Mouse (Mus musculus): Measurements from ENCODE around the gene Ssc5d. TPM values are rescaled to one million over a fixed set of nuclear protein-coding genes. Genes with fewer than 3 reads are reported as not detected.

Gene Ssc5d
- total and polyA plus RNA-seq, 3 experiments: 0.09 to 1.6 (median 0.30) TPM

DNA sequence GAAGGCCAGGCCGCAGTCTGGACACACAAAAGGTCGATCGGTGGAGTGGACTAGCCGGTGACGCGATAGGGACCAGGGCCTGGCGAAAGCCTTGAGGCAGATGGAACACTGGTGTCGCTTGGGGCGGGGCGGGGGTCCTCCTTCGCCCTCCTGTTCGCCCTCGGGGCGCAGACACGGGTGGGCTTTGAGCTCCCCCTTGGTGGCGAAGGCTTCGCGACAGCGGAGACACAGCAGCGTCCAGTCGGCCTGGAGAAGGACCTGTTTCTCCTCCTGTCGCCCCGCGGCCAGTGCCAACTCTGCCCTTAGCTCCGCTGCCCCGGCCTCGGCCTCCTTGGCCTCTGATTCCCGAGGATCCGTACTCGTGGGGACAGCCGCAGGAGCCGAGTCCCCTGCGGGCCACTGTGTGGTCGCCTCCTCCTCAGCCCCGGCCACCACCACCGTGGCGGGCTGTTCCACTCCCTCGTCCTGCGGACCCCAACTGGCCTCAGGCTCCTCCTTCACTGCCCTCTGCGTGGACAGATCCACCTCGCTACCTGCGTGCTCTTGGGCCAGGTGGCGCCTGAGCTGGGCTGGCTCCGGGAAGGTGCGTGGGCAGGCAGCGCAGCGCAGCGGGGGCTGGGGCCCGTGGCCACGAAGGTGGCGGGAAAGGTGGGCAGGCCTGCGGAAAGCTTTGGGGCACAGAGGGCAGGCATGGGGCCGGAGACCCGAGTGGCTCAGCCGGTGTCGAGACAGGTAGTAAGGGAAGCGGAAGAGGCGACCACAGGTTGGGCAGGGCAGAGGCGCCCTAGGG, 68.6 kb downstream of the Ssc5d start:
- dilution Hi-C loops (cut with MboI; ENCODE audit: extremely low pct_ligation_motif_present, extremely low pct_unique_long_range_greater_than_20kb, low sequenced_read_pairs): no loop called here
- in situ Hi-C loops (cut with MboI; ENCODE audit: low pct_ligation_motif_present, low pct_unique_long_range_greater_than_20kb, low sequenced_read_pairs): no loop called here
- H3K4me1 ChIP-seq (ENCODE audit: control insufficient read depth in 1 of 2, insufficient read depth in 2 of 2): peaks cover 0 to 13% of the 10 kb centered on the region in 2 experiments; a peak in 2 of 4 replicates
- no peak overlapping the region for H3K4me2 ChIP-seq (ENCODE audit: insufficient read depth, low read depth, poor library complexity, severe bottlenecking)
- H3K79me2 ChIP-seq (replicated peaks; ENCODE audit: control insufficient read depth, extremely low read depth, insufficient read depth, poor library complexity, severe bottlenecking): no peaks in the 10 kb centered on the region
- H3K36me3 ChIP-seq (replicated peaks in 1 of 2; ENCODE audit: control insufficient read depth in 1 of 2, insufficient read depth in 1 of 2, low read length in 1 of 2): peaks cover 11 to 23% of the 10 kb centered on the region in 2 experiments
- no peak overlapping the region for H3K4me3 ChIP-seq (replicated peaks in 1 of 3; ENCODE audit: low read depth in 2 of 3, low read length in 2 of 3, poor library complexity in 1 of 3)
- no peak overlapping the region for H3K9ac ChIP-seq (ENCODE audit: insufficient read depth, low read depth)
- no peak for TF ChIP-seq POLR2AphosphoS2 (IDR thresholded peaks at IDR 0.05; ENCODE audit: low read depth, low read length)
- TF ChIP-seq IRF4 (IDR thresholded peaks at IDR 0.05; ENCODE audit: low read depth, low read length): no peak
- TF ChIP-seq ZNF384 (IDR thresholded peaks at IDR 0.05; ENCODE audit: low read depth, low read length): no peak
- TF ChIP-seq ETS1 (conservative IDR thresholded peaks at IDR 0.05; ENCODE audit: low read depth, low read length): no peak
- no peak for TF ChIP-seq TBP (conservative IDR thresholded peaks at IDR 0.05; ENCODE audit: low read depth, low read length)
- TF ChIP-seq E2F4 (IDR thresholded peaks at IDR 0.05; ENCODE audit: insufficient replicate concordance, low read depth, low read length): no peak
- TF ChIP-seq TCF12 (IDR thresholded peaks at IDR 0.05; ENCODE audit: low read depth, low read length): no peak
- no peak for TF ChIP-seq MXI1 (IDR thresholded peaks at IDR 0.05; ENCODE audit: low read depth, low read length)
- no peak for TF ChIP-seq ELF1 (IDR thresholded peaks at IDR 0.05; ENCODE audit: low read depth, low read length)
- no peak for TF ChIP-seq CHD1 (IDR thresholded peaks at IDR 0.05; ENCODE audit: low read depth, low read length)
- TF ChIP-seq KAT2A (IDR thresholded peaks at IDR 0.05; ENCODE audit: insufficient replicate concordance, low read length): no peak
- no peak for TF ChIP-seq MYC (IDR thresholded peaks at IDR 0.05; ENCODE audit: low read depth, low read length)
- TF ChIP-seq ZC3H11A (IDR thresholded peaks at IDR 0.05; ENCODE audit: low read depth, low read length): no peak
- no peak for TF ChIP-seq USF2 (conservative IDR thresholded peaks at IDR 0.05; ENCODE audit: low read depth, low read length)
- TF ChIP-seq ZMIZ1 (IDR thresholded peaks at IDR 0.05; ENCODE audit: low read depth, low read length): no peak
- no peak for TF ChIP-seq CTCF (conservative IDR thresholded peaks at IDR 0.05 in 1 of 2, IDR thresholded peaks at IDR 0.05 in 1 of 2; ENCODE audit: low read depth in 2 of 2, low read length in 2 of 2)
- peaks cover 20% of the 10 kb centered on the region for H3K9me3 ChIP-seq (replicated peaks; ENCODE audit: low read length)
- DNase-seq (ENCODE audit: extremely low read depth): no peak
- H3K27me3 ChIP-seq (replicated peaks): peaks cover under 1% of the 10 kb centered on the region
- H3K27ac ChIP-seq (ENCODE audit: insufficient read depth, low read depth): no peak overlapping the region

Other genes with a start within 250 kb of the Ssc5d start
Only the 20 nearest of the 33 such genes appear.
- gene Tmem238, start 136.1 kb upstream of the Ssc5d start, total RNA-seq (2012; rRNA removed): 12.3 and 17.7 TPM in 2 replicates
- 4.3 and 5.5 TPM in 2 replicates for gene Tmem238, start 136.1 kb upstream of the Ssc5d start, total RNA-seq (2014; rRNA removed)
- gene Tmem238, start 136.1 kb upstream of the Ssc5d start, polyA plus RNA-seq (2012; ENCODE audit: insufficient read length, low read depth): 9.8 and 10.7 TPM in 2 replicates
- 2,147 and 2,603 TPM in 2 replicates for gene Rpl28, start 132.9 kb upstream of the Ssc5d start, total RNA-seq (2012; rRNA removed)
- 236 and 269 TPM in 2 replicates for gene Rpl28, start 132.9 kb upstream of the Ssc5d start, total RNA-seq (2014; rRNA removed)
- gene Rpl28, start 132.9 kb upstream of the Ssc5d start, polyA plus RNA-seq (2012; ENCODE audit: insufficient read length, low read depth): 526 and 605 TPM in 2 replicates
- gene Ube2s, start 113.2 kb upstream of the Ssc5d start, total RNA-seq (2012; rRNA removed): 238 and 304 TPM in 2 replicates
- 707 and 825 TPM in 2 replicates for gene Ube2s, start 113.2 kb upstream of the Ssc5d start, total RNA-seq (2014; rRNA removed)
- gene Ube2s, start 113.2 kb upstream of the Ssc5d start, polyA plus RNA-seq (2012; ENCODE audit: insufficient read length, low read depth): 392 and 452 TPM in 2 replicates
- not detected in 2 replicates for gene Shisa7, start 81.1 kb upstream of the Ssc5d start, total RNA-seq (2012; rRNA removed)
- gene Shisa7, start 81.1 kb upstream of the Ssc5d start, total RNA-seq (2014; rRNA removed): not detected in 2 replicates
- gene Shisa7, start 81.1 kb upstream of the Ssc5d start, polyA plus RNA-seq (2012; ENCODE audit: insufficient read length, low read depth): not detected in 2 replicates
- gene Isoc2b, start 55.5 kb upstream of the Ssc5d start, total RNA-seq (2012; rRNA removed): 10.8 and 19.5 TPM in 2 replicates
- 10.0 and 10.2 TPM in 2 replicates for gene Isoc2b, start 55.5 kb upstream of the Ssc5d start, total RNA-seq (2014; rRNA removed)
- gene Isoc2b, start 55.5 kb upstream of the Ssc5d start, polyA plus RNA-seq (2012; ENCODE audit: insufficient read length, low read depth): 3.9 and 4.7 TPM in 2 replicates
- gene Isoc2a, start 48.6 kb upstream of the Ssc5d start, total RNA-seq (2012; rRNA removed): 15.3 and 15.4 TPM in 2 replicates
- gene Isoc2a, start 48.6 kb upstream of the Ssc5d start, total RNA-seq (2014; rRNA removed): 8.4 and 8.6 TPM in 2 replicates
- 12.9 and 19.0 TPM in 2 replicates for gene Isoc2a, start 48.6 kb upstream of the Ssc5d start, polyA plus RNA-seq (2012; ENCODE audit: insufficient read length, low read depth)
- gene Gm36210, start 19.3 kb upstream of the Ssc5d start, total RNA-seq (2012; rRNA removed): 0.17 TPM in 1 of 2 replicates, not detected in the other
- not detected in 2 replicates for gene Gm36210, start 19.3 kb upstream of the Ssc5d start, total RNA-seq (2014; rRNA removed)
- 0.90 and 1.4 TPM in 2 replicates for gene Gm36210, start 19.3 kb upstream of the Ssc5d start, polyA plus RNA-seq (2012; ENCODE audit: insufficient read length, low read depth)
- gene Zfp628, start 10.6 kb upstream of the Ssc5d start, total RNA-seq (2012; rRNA removed): 1.9 and 2.2 TPM in 2 replicates
- gene Zfp628, start 10.6 kb upstream of the Ssc5d start, total RNA-seq (2014; rRNA removed): 0.42 and 0.87 TPM in 2 replicates
- gene Zfp628, start 10.6 kb upstream of the Ssc5d start, polyA plus RNA-seq (2012; ENCODE audit: insufficient read length, low read depth): 7.1 and 9.4 TPM in 2 replicates
- 0.63 and 1.3 TPM in 2 replicates for gene Nat14, start 3.8 kb upstream of the Ssc5d start, total RNA-seq (2012; rRNA removed)
- 0.27 and 0.88 TPM in 2 replicates for gene Nat14, start 3.8 kb upstream of the Ssc5d start, total RNA-seq (2014; rRNA removed)
- 0.97 and 1.7 TPM in 2 replicates for gene Nat14, start 3.8 kb upstream of the Ssc5d start, polyA plus RNA-seq (2012; ENCODE audit: insufficient read length, low read depth)
- 0.08 and 0.30 TPM in 2 replicates for gene Sbk2, start 38.6 kb downstream of the Ssc5d start, total RNA-seq (2012; rRNA removed)
- not detected in 2 replicates for gene Sbk2, start 38.6 kb downstream of the Ssc5d start, total RNA-seq (2014; rRNA removed)
- 0.10 TPM in 1 of 2 replicates, not detected in the other for gene Sbk2, start 38.6 kb downstream of the Ssc5d start, polyA plus RNA-seq (2012; ENCODE audit: insufficient read length, low read depth)
- not detected in 2 replicates for gene Sbk3, start 45.4 kb downstream of the Ssc5d start, total RNA-seq (2012; rRNA removed)
- gene Sbk3, start 45.4 kb downstream of the Ssc5d start, total RNA-seq (2014; rRNA removed): not detected in 2 replicates
- gene Sbk3, start 45.4 kb downstream of the Ssc5d start, polyA plus RNA-seq (2012; ENCODE audit: insufficient read length, low read depth): not detected in 2 replicates
- 2.8 and 3.4 TPM in 2 replicates for gene Zfp579, start 70.4 kb downstream of the Ssc5d start, total RNA-seq (2012; rRNA removed)
- gene Zfp579, start 70.4 kb downstream of the Ssc5d start, total RNA-seq (2014; rRNA removed): 1.0 and 1.1 TPM in 2 replicates
- 8.5 and 11.3 TPM in 2 replicates for gene Zfp579, start 70.4 kb downstream of the Ssc5d start, polyA plus RNA-seq (2012; ENCODE audit: insufficient read length, low read depth)
- gene Zfp524, start 88.6 kb downstream of the Ssc5d start, total RNA-seq (2012; rRNA removed): 7.9 and 8.4 TPM in 2 replicates
- 3.1 and 4.4 TPM in 2 replicates for gene Zfp524, start 88.6 kb downstream of the Ssc5d start, total RNA-seq (2014; rRNA removed)
- 2.3 and 2.8 TPM in 2 replicates for gene Zfp524, start 88.6 kb downstream of the Ssc5d start, polyA plus RNA-seq (2012; ENCODE audit: insufficient read length, low read depth)
- 23.7 and 24.3 TPM in 2 replicates for gene Fiz1, start 88.9 kb downstream of the Ssc5d start, total RNA-seq (2012; rRNA removed)
- gene Fiz1, start 88.9 kb downstream of the Ssc5d start, total RNA-seq (2014; rRNA removed): 13.5 and 18.4 TPM in 2 replicates
- 37.1 and 40.8 TPM in 2 replicates for gene Fiz1, start 88.9 kb downstream of the Ssc5d start, polyA plus RNA-seq (2012; ENCODE audit: insufficient read length, low read depth)
- gene Gm44973, start 89.7 kb downstream of the Ssc5d start, total RNA-seq (2012; rRNA removed): not detected in 2 replicates
- gene Gm44973, start 89.7 kb downstream of the Ssc5d start, total RNA-seq (2014; rRNA removed): 1.3 and 2.1 TPM in 2 replicates
- gene Gm44973, start 89.7 kb downstream of the Ssc5d start, polyA plus RNA-seq (2012; ENCODE audit: insufficient read length, low read depth): 5.2 and 6.3 TPM in 2 replicates
- 10.9 and 12.3 TPM in 2 replicates for gene Zfp865, start 94.6 kb downstream of the Ssc5d start, total RNA-seq (2012; rRNA removed)
- gene Zfp865, start 94.6 kb downstream of the Ssc5d start, total RNA-seq (2014; rRNA removed): 3.7 and 4.0 TPM in 2 replicates
- 18.3 and 21.0 TPM in 2 replicates for gene Zfp865, start 94.6 kb downstream of the Ssc5d start, polyA plus RNA-seq (2012; ENCODE audit: insufficient read length, low read depth)
- gene Ccdc106, start 94.8 kb downstream of the Ssc5d start, total RNA-seq (2012; rRNA removed): 0.46 and 0.81 TPM in 2 replicates
- 0.30 and 0.52 TPM in 2 replicates for gene Ccdc106, start 94.8 kb downstream of the Ssc5d start, total RNA-seq (2014; rRNA removed)
- not detected in 2 replicates for gene Ccdc106, start 94.8 kb downstream of the Ssc5d start, polyA plus RNA-seq (2012; ENCODE audit: insufficient read length, low read depth)
- not detected in 2 replicates for gene 4632433K11Rik, start 108.3 kb downstream of the Ssc5d start, total RNA-seq (2012; rRNA removed)
- not detected in 2 replicates for gene 4632433K11Rik, start 108.3 kb downstream of the Ssc5d start, total RNA-seq (2014; rRNA removed)
- gene 4632433K11Rik, start 108.3 kb downstream of the Ssc5d start, polyA plus RNA-seq (2012; ENCODE audit: insufficient read length, low read depth): not detected in 2 replicates
- gene Zfp784, start 112.7 kb downstream of the Ssc5d start, total RNA-seq (2012; rRNA removed): 1.0 and 1.5 TPM in 2 replicates
- gene Zfp784, start 112.7 kb downstream of the Ssc5d start, total RNA-seq (2014; rRNA removed): 0.72 and 1.1 TPM in 2 replicates
- 0.53 and 1.4 TPM in 2 replicates for gene Zfp784, start 112.7 kb downstream of the Ssc5d start, polyA plus RNA-seq (2012; ENCODE audit: insufficient read length, low read depth)
- 1.6 and 2.6 TPM in 2 replicates for gene Zfp580, start 125.8 kb downstream of the Ssc5d start, total RNA-seq (2012; rRNA removed)
- gene Zfp580, start 125.8 kb downstream of the Ssc5d start, total RNA-seq (2014; rRNA removed): 1.2 TPM in 2 replicates
- gene Zfp580, start 125.8 kb downstream of the Ssc5d start, polyA plus RNA-seq (2012; ENCODE audit: insufficient read length, low read depth): 9.4 and 15.6 TPM in 2 replicates